Mouse (Mus musculus): ENCODE measurements around the gene Smyd4.

DNA sequence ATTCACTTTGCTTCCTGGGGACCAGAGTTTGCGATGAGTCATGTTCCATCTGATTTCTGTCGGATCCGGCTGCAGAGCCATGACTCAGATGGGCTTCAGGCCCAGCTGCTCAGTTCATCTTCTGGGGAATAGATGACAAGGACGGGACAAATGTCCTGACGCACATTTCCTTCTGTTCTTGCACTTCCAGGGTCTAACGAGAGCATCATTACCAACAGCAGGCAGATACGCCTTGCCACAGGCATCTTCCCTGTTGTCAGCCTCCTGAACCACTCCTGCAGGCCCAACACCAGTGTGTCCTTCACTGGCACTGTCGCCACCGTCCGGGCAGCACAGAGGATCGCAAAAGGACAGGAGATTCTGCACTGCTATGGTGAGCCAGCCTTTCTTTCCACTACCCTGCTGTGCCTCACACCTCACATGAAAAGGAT lies 51.2 kb downstream of the Smyd4 start:
- TF ChIP-seq CTCF (IDR thresholded peaks at IDR 0.05 in 2 of 3, conservative IDR thresholded peaks at IDR 0.05 in 1 of 3; ENCODE audit: control insufficient read depth in 1 of 3, insufficient read depth in 1 of 3, low read depth in 2 of 3, low read length in 3 of 3, poor library complexity in 1 of 3, severe bottlenecking in 1 of 3) = no peak
- no peak for TF ChIP-seq SIN3A (IDR thresholded peaks at IDR 0.05; ENCODE audit: low read length)
- no peak for TF ChIP-seq MAFK (IDR thresholded peaks at IDR 0.05; ENCODE audit: borderline replicate concordance, low read depth, low read length)
- no peak for TF ChIP-seq POLR2A (IDR thresholded peaks at IDR 0.05; ENCODE audit: control insufficient read depth in 1 of 2, insufficient read depth in 1 of 2, low read depth in 1 of 2, low read length in 2 of 2, poor library complexity in 1 of 2)
- TF ChIP-seq MAX (IDR thresholded peaks at IDR 0.05; ENCODE audit: low read length) = no peak
- TF ChIP-seq HCFC1 (IDR thresholded peaks at IDR 0.05; ENCODE audit: low read depth, low read length) = no peak
- no peak for TF ChIP-seq EP300 (IDR thresholded peaks at IDR 0.05; ENCODE audit: low read depth in 1 of 2, low read length in 2 of 2)
- no peak for TF ChIP-seq CHD1 (IDR thresholded peaks at IDR 0.05; ENCODE audit: low read depth, low read length)
- no peak for TF ChIP-seq MAZ (IDR thresholded peaks at IDR 0.05; ENCODE audit: low read depth, low read length)
